Mouse (Mus musculus): Measurements from ENCODE around the gene Pgm1. TPM values are rescaled to one million over a fixed set of nuclear protein-coding genes. Genes with fewer than 3 reads are reported as not detected.

Pgm1 gene
- polyA plus RNA-seq, 1 experiment: 95.6 TPM

DNA sequence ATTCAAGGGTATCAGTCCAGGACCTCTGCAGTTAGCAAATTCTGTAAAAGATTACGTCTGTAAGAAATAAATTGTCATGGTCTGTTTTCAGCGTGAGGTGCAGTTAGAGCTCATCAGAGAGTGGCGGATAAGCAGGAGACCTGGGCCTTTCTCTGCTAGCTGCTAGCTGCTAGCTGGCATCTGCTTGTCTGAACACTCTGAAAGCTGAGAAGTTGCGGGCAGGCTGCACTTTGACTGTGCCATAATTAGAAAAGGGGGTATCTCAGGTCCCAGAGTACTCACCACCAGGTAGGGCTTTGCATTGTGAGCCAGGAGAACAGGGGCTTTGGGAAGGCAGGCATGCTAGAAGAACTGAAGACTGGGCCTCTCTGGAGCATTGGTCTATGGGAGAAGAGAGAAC lies 2.6 kb downstream of the Pgm1 start:
- no peak for TF ChIP-seq E2F4 (IDR thresholded peaks at IDR 0.05; ENCODE audit: insufficient read depth)
- no peak for TF ChIP-seq POLR2A (IDR thresholded peaks at IDR 0.05; ENCODE audit: insufficient read length, low read depth)
- no peak for TF ChIP-seq MAX (IDR thresholded peaks at IDR 0.05; ENCODE audit: low read depth)
- TF ChIP-seq SRF (IDR thresholded peaks at IDR 0.05; ENCODE audit: control insufficient read depth, insufficient read length, low read depth): no peak
- TF ChIP-seq TCF3 (IDR thresholded peaks at IDR 0.05; ENCODE audit: insufficient read length, low read depth): no peak
- TF ChIP-seq USF1 (IDR thresholded peaks at IDR 0.05; ENCODE audit: low read depth): no peak
- no peak for TF ChIP-seq POLR2AphosphoS2 (IDR thresholded peaks at IDR 0.05; ENCODE audit: insufficient read length, low read depth)
- TF ChIP-seq MYOD1 (IDR thresholded peaks at IDR 0.05; ENCODE audit: control insufficient read depth in 1 of 3, insufficient read length in 2 of 3, low read depth in 2 of 3): no peak
- TF ChIP-seq MYOG (IDR thresholded peaks at IDR 0.05; ENCODE audit: control insufficient read depth in 1 of 3, insufficient read depth in 1 of 3, insufficient read length in 2 of 3, low read depth in 2 of 3): no peak
- no peak for TF ChIP-seq TCF12 (IDR thresholded peaks at IDR 0.05; ENCODE audit: insufficient read depth, poor library complexity, severe bottlenecking)
- no peak for TF ChIP-seq REST (IDR thresholded peaks at IDR 0.05; ENCODE audit: insufficient read depth, insufficient read length)
- TF ChIP-seq CEBPB (IDR thresholded peaks at IDR 0.05; ENCODE audit: insufficient read depth, poor library complexity, severe bottlenecking): no peak
- Histone ChIP-seq H3K79me2 (ENCODE audit: control insufficient read depth, insufficient read depth) (peaks cover 22% of the 10 kb centered on the region), H3K4me3 (peak overlapping the region; percentile 67), H3ac (ENCODE audit: control insufficient read depth, insufficient read length) (no peak overlapping the region), H3K27me3 (ENCODE audit: control insufficient read depth, insufficient read depth, insufficient read length) (no peaks in the 10 kb centered on the region), H3K4me2 (ENCODE audit: low read depth) (peak overlapping the region; percentile 86), H3K36me3 (ENCODE audit: control insufficient read depth, insufficient read depth) (no peaks in the 10 kb centered on the region)

DNA sequence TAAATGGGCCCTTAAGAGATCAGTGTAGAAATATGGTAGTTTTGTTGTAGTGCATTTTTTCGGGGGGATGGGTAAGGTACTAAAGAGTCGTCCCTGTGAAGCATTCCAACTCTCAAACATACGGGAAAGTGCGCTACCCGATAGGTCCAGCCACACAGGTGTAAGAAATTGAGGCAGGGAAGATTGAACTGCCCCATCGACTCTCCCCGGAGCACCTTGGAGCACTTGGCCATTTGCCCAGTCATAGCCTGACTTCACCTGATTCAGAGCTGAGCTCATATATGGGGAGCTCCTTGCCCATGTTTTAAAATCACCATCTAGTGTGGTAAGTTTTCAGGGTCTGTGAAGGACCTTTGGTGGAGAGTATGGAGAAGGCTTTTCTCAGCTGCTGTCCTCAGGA lies 5.6 kb downstream of the Pgm1 start:
- peaks cover 28% of the 10 kb centered on the region for H3K79me2 ChIP-seq (ENCODE audit: control insufficient read depth, insufficient read depth)
- TF ChIP-seq CEBPB (IDR thresholded peaks at IDR 0.05; ENCODE audit: insufficient read depth, poor library complexity, severe bottlenecking) (no peak), MAX (IDR thresholded peaks at IDR 0.05; ENCODE audit: low read depth) (no peak), POLR2A (IDR thresholded peaks at IDR 0.05; ENCODE audit: insufficient read length, low read depth) (no peak), SRF (IDR thresholded peaks at IDR 0.05; ENCODE audit: control insufficient read depth, insufficient read length, low read depth) (no peak)
- H3K36me3 ChIP-seq (ENCODE audit: control insufficient read depth, insufficient read depth): no peaks in the 10 kb centered on the region
- no peaks in the 10 kb centered on the region for H3K27me3 ChIP-seq (ENCODE audit: control insufficient read depth, insufficient read depth, insufficient read length)
- no peak overlapping the region for H3ac ChIP-seq (ENCODE audit: control insufficient read depth, insufficient read length)
- no peak overlapping the region for H3K4me2 ChIP-seq (ENCODE audit: low read depth)
- no peak overlapping the region for H3K4me3 ChIP-seq

DNA sequence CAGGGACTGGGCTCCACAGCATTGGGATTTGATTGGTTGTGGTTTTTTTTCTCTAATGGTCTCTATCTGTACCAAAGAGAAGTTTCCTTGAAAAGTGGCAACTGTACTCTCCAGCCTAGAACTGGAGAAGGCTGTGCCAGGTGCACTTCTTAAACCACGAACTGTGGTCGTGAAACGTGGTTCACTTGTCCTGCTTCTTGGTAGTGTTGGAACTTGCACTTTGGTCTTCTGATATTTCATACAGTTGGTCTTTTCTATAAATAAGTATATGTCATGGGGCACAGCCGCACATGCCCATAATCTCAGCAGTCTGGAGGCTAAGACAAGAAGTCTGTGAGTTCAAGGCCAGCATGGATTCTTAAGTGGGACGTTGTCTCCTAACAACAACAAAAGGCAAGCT lies 7.1 kb downstream of the Pgm1 start:
- Histone ChIP-seq H3K27me3 (ENCODE audit: control insufficient read depth, insufficient read depth, insufficient read length) (no peaks in the 10 kb centered on the region), H3ac (ENCODE audit: control insufficient read depth, insufficient read length) (no peak overlapping the region), H3K4me2 (ENCODE audit: low read depth) (no peak overlapping the region), H3K79me2 (ENCODE audit: control insufficient read depth, insufficient read depth) (peaks cover 18% of the 10 kb centered on the region), H3K4me3 (no peak overlapping the region), H3K36me3 (ENCODE audit: control insufficient read depth, insufficient read depth) (no peaks in the 10 kb centered on the region)
- no peak for TF ChIP-seq REST (IDR thresholded peaks at IDR 0.05; ENCODE audit: insufficient read depth, insufficient read length)
- peak in 2 of 3 experiments; percentile 68 to 70 for TF ChIP-seq MYOD1 (IDR thresholded peaks at IDR 0.05; ENCODE audit: control insufficient read depth in 1 of 3, insufficient read length in 2 of 3, low read depth in 2 of 3)
- TF ChIP-seq MYOG (IDR thresholded peaks at IDR 0.05; ENCODE audit: control insufficient read depth in 1 of 3, insufficient read depth in 1 of 3, insufficient read length in 2 of 3, low read depth in 2 of 3): peak in 2 of 3 experiments; percentile 31 to 65
- no peak for TF ChIP-seq TCF3 (IDR thresholded peaks at IDR 0.05; ENCODE audit: insufficient read length, low read depth)
- TF ChIP-seq SRF (IDR thresholded peaks at IDR 0.05; ENCODE audit: control insufficient read depth, insufficient read length, low read depth): no peak

DNA sequence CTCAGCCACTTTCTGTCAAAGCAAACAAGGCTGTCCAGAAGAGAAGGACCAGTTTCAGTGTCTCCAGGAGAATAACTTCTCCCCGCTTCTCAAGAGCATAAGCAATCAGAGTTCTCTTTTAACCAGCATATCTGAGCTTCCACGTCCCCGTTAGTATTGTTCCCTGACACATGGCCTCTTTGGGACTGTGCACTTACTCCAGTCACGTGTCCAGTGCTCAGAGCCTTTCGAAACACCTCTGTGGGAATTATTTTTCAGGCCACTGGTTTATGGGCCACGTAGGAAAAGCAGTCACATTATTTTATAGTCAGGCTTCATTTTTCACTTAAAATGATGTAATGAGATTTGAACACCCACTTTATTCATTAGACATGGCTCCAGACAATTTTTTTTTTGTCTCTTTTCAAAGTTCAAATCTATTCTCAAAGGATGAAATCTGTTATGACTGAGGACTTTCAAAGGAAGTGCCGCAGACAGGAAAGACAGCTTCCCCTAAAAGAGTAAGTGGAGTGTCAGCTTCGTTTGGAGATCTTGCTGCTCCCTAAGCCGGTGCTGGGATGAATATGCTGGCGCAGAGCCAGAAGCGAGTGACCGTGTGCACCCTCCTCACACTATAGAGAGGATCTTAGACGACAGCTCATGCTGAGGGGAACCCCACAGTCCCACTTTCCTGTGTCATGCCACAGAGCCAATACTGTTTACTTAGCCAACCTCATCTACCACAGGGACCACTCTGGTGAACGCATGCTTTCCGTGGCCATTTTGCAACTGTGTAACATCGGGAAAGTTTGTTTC lies 10.7 kb downstream of the Pgm1 start:
- Histone ChIP-seq H3K27me3 (ENCODE audit: control insufficient read depth, insufficient read depth, insufficient read length) (no peaks in the 10 kb centered on the region), H3K4me2 (ENCODE audit: low read depth) (no peak overlapping the region), H3K4me3 (no peak overlapping the region), H3ac (ENCODE audit: control insufficient read depth, insufficient read length) (no peak overlapping the region), H3K36me3 (ENCODE audit: control insufficient read depth, insufficient read depth) (no peaks in the 10 kb centered on the region), H3K79me2 (ENCODE audit: control insufficient read depth, insufficient read depth) (peaks cover 6% of the 10 kb centered on the region)
- TF ChIP-seq USF1 (IDR thresholded peaks at IDR 0.05; ENCODE audit: low read depth) (no peak), POLR2AphosphoS2 (IDR thresholded peaks at IDR 0.05; ENCODE audit: insufficient read length, low read depth) (no peak), REST (IDR thresholded peaks at IDR 0.05; ENCODE audit: insufficient read depth, insufficient read length) (no peak), SRF (IDR thresholded peaks at IDR 0.05; ENCODE audit: control insufficient read depth, insufficient read length, low read depth) (no peak), MYOG (IDR thresholded peaks at IDR 0.05; ENCODE audit: control insufficient read depth in 1 of 3, insufficient read depth in 1 of 3, insufficient read length in 2 of 3, low read depth in 2 of 3) (no peak), MYOD1 (IDR thresholded peaks at IDR 0.05; ENCODE audit: control insufficient read depth in 1 of 3, insufficient read length in 2 of 3, low read depth in 2 of 3) (no peak), TCF3 (IDR thresholded peaks at IDR 0.05; ENCODE audit: insufficient read length, low read depth) (no peak), E2F4 (IDR thresholded peaks at IDR 0.05; ENCODE audit: insufficient read depth) (no peak), CEBPB (IDR thresholded peaks at IDR 0.05; ENCODE audit: insufficient read depth, poor library complexity, severe bottlenecking) (no peak), MAX (IDR thresholded peaks at IDR 0.05; ENCODE audit: low read depth) (no peak), POLR2A (IDR thresholded peaks at IDR 0.05; ENCODE audit: insufficient read length, low read depth) (no peak), TCF12 (IDR thresholded peaks at IDR 0.05; ENCODE audit: insufficient read depth, poor library complexity, severe bottlenecking) (no peak)
